Mouse (Mus musculus) gastrocnemius, postnatal 14 days (tissue): ENCODE results near the gene Plg. TPM values are rescaled to one million over a fixed set of nuclear protein-coding genes. Genes with fewer than 3 reads are reported as not detected.

ENCODE experiments used
- DNase-seq: peaks from one replicate; pipeline ENCODE4 v3.0.0; 2021; ENCODE audit warnings: mixed read lengths
- intact Hi-C: fragments of 180-260 bp; cut with DNase I; formaldehyde crosslinking; loops from one replicate; pipeline ENCODE4 v1.15.1; 2025; ENCODE audit warnings: low total_unique reads
- long read RNA-seq, 2 experiments: library from polyadenylated mRNA; stranded (forward); transcript quantifications; one replicate each; pipeline ENCODE4 v2.0.0; 2021
- total RNA-seq, 2 experiments: library from RNA; stranded (reverse); gene quantifications; 2 replicates each; pipeline ENCODE4 v1.2.3; 2021

The Plg gene
- not detected for total RNA-seq
- long read RNA-seq, experiment 1: 0 reads
- long read RNA-seq, experiment 2: 0 reads

- intact Hi-C loops: loop anchor here (10.0 kb wide), 1 partner anchor 343 kb away; no protein-coding TSS in a partner anchor
- no peak for DNase-seq
These were observed at the start of gene Plg for GRCm38 (mm10) chr17:12377981-12378705. Gene Plg (plus strand): TSS chr17:12378608.

GRCm38 (mm10) chr17:12335115-12335514 lies 43.3 kb upstream of the Plg start:
- intact Hi-C loops: no loop called here
- DNase-seq: no peak

GRCm38 (mm10) chr17:12336073-12336868 lies 42.1 kb upstream of the Plg start:
- intact Hi-C loops: no loop called here
- DNase-seq: no peak

GRCm38 (mm10) chr17:12337156-12337555 lies 41.3 kb upstream of the Plg start:
- DNase-seq: no peak
- intact Hi-C loops: no loop called here

GRCm38 (mm10) chr17:12343702-12344376 lies 34.6 kb upstream of the Plg start:
- DNase-seq: no peak
- intact Hi-C loops: no loop called here

- intact Hi-C loops: no loop called here
These were observed 30.9 kb upstream of the Plg start for GRCm38 (mm10) chr17:12347462-12347861.

GRCm38 (mm10) chr17:12351564-12351963 lies 26.8 kb upstream of the Plg start:
- intact Hi-C loops: no loop called here
- no peak for DNase-seq

More at GRCm38 (mm10) chr17:12347462-12347861, 30.9 kb upstream of the Plg start:
- DNase-seq: no peak

GRCm38 (mm10) chr17:12352781-12353180 lies 25.6 kb upstream of the Plg start:
- intact Hi-C loops: no loop called here
- DNase-seq: no peak

GRCm38 (mm10) chr17:12359876-12360275 lies 18.5 kb upstream of the Plg start:
- intact Hi-C loops: no loop called here
- no peak for DNase-seq

GRCm38 (mm10) chr17:12363601-12364425 lies 14.6 kb upstream of the Plg start:
- intact Hi-C loops: no loop called here
- no peak for DNase-seq

GRCm38 (mm10) chr17:12364426-12364735 lies 14.0 kb upstream of the Plg start:
- DNase-seq: no peak
- intact Hi-C loops: no loop called here

GRCm38 (mm10) chr17:12367373-12367930 lies 11.0 kb upstream of the Plg start:
- intact Hi-C loops: loop anchor here (5.0 kb wide), 1 partner anchor 100 kb away; no protein-coding TSS in a partner anchor
- peak; percentile 65 for DNase-seq

- no peak for DNase-seq
- intact Hi-C loops: loop anchor here (5.0 kb wide), 1 partner anchor 102 kb away; no protein-coding TSS in a partner anchor
These were observed 9.0 kb upstream of the Plg start for GRCm38 (mm10) chr17:12369393-12369792.

- intact Hi-C loops: loop anchor here (2.0 to 10.0 kb wide), 2 partner anchors 69 to 335 kb away; no protein-coding TSS in a partner anchor
- no peak for DNase-seq
These were observed 8.1 kb upstream of the Plg start for GRCm38 (mm10) chr17:12370289-12370688.

GRCm38 (mm10) chr17:12371310-12371925 lies 7.0 kb upstream of the Plg start:
- intact Hi-C loops: loop anchor here (2.0 to 10.0 kb wide), 2 partner anchors 71 to 337 kb away; no protein-coding TSS in a partner anchor
- no peak for DNase-seq

GRCm38 (mm10) chr17:12372021-12372420 lies 6.4 kb upstream of the Plg start:
- DNase-seq: peak; percentile 63
- intact Hi-C loops: loop anchor here (10.0 kb wide), 1 partner anchor 337 kb away; no protein-coding TSS in a partner anchor

GRCm38 (mm10) chr17:12373601-12374144 lies 4.7 kb upstream of the Plg start:
- DNase-seq: no peak
- intact Hi-C loops: loop anchor here (10.0 kb wide), 1 partner anchor 339 kb away; no protein-coding TSS in a partner anchor

- intact Hi-C loops: no loop called here
- no peak for DNase-seq
These were observed 1.9 kb downstream of the Plg start for GRCm38 (mm10) chr17:12380287-12380686.
